Mouse (Mus musculus) fat pad, adult 2 months (tissue): ENCODE results near the gene Cyp3a13.
"Not testable (repeated sequence)": the region's sequence is repeated elsewhere in the genome, so short reads cannot be mapped to it uniquely, and the experiment has no call there.

Source experiments
- DNase-seq: peaks from one replicate; pipeline ENCODE4 v3.0.0-alpha.2; 2011; ENCODE audit warnings: low read depth, low spot score; ENCODE audit errors: extremely low read depth

Cyp3a13 gene

GRCm38 (mm10) chr5:137875054-137875453 is 46.4 kb downstream of the Cyp3a13 start:
- DNase-seq: no peak

GRCm38 (mm10) chr5:137872381-137872702 is 49.1 kb downstream of the Cyp3a13 start:
- not testable (repeated sequence) for DNase-seq

- not testable (repeated sequence) for DNase-seq
Measured at GRCm38 (mm10) chr5:137871644-137872380, 49.6 kb downstream of the Cyp3a13 start, which contains the start of gene Pilrb2. Gene Pilrb2 (minus strand): TSS chr5:137871815.

- DNase-seq: not testable (repeated sequence)
Measured at GRCm38 (mm10) chr5:137868600-137868999, 52.8 kb downstream of the Cyp3a13 start.

GRCm38 (mm10) chr5:137864008-137864407 is 57.4 kb downstream of the Cyp3a13 start:
- not testable (repeated sequence) for DNase-seq

GRCm38 (mm10) chr5:137857960-137858710 is 63.3 kb downstream of the Cyp3a13 start, which contains the start of gene Pilrb1:
Gene Pilrb1 (minus strand): TSS chr5:137858106.
- DNase-seq: not testable (repeated sequence)

GRCm38 (mm10) chr5:137856870-137857269 is 64.5 kb downstream of the Cyp3a13 start:
- DNase-seq: not testable (repeated sequence)

GRCm38 (mm10) chr5:137854907-137855306 is 66.5 kb downstream of the Cyp3a13 start:
- not testable (repeated sequence) for DNase-seq

- not testable (repeated sequence) for DNase-seq
Measured at GRCm38 (mm10) chr5:137850313-137850712, 71.1 kb downstream of the Cyp3a13 start.
